Mouse (Mus musculus) right cerebral cortex, adult 18-20 months (tissue): Measurements from ENCODE around the gene Mphosph9.

Experiments
- DNase-seq: peaks from one replicate; pipeline ENCODE4 v3.0.0; 2022; ENCODE audit warnings: mixed read lengths

Mphosph9 gene

DNA sequence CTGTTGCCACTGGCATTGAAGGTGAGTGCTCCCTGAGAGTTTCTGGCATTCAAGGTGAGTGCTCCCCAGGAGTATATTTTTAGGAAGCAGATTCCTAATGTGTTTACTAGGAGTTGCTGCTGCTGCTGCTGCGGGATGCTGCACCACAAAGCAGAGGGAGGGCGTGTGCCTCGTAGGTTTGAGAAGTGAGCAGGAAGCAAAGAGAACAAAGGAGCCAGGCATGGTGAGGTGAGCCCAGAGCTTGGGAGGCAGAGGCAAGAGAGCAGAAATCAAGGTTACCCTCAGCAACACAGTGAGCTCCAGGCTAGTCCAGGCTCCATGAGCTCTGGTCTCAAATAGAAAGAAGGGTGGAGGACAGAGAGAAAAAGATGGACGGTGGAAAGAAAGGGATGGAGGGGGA, 64.5 kb downstream of the Mphosph9 start:
- no peak for DNase-seq

DNA sequence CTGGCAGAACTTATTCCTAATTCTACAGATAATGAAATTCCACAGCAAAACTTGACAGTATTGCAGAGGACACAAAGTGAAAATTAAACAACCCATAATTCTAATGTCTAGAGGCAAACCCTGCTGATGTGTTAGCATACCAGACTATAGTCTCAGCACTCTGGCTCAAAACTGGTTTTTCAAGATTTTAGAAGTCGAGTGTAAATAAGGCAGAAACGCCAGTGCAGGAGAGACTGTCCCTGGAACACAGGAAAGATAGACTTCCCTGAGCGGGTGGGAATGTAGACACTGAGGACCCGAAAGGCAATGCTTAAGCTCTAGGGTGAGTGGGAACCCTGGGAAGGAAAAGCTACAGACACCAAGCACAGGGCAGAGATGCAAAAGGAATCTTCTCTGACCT, 65.7 kb downstream of the Mphosph9 start:
- no peak for DNase-seq

GRCm38 (mm10) chr5:124259133-124259532, 68.6 kb downstream of the Mphosph9 start:
- no peak for DNase-seq

- DNase-seq, result no peak
These were observed 69.7 kb downstream of the Mphosph9 start for GRCm38 (mm10) chr5:124258026-124258425.

GRCm38 (mm10) chr5:124255141-124255540, 72.6 kb downstream of the Mphosph9 start:
- DNase-seq, result no peak

DNA sequence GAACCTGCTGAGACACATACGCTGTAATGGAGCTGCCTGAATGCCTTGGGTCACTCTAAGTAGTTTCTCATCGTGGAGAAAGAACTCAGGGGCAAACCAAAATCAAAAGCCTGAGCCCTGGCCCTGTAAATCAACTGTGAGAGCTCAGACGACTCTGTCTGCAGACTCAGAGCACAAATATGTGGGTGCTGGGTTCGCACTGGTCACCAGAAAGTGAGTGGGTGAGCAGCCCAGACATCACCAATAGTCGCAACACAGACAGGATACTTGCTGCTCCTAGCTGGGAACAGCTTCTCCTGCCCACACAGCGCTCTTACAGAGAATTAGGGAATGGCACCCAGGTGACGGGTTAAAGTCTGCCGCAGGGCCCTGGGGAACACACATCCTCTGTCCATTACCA, 74.2 kb downstream of the Mphosph9 start:
- DNase-seq, result no peak

DNA sequence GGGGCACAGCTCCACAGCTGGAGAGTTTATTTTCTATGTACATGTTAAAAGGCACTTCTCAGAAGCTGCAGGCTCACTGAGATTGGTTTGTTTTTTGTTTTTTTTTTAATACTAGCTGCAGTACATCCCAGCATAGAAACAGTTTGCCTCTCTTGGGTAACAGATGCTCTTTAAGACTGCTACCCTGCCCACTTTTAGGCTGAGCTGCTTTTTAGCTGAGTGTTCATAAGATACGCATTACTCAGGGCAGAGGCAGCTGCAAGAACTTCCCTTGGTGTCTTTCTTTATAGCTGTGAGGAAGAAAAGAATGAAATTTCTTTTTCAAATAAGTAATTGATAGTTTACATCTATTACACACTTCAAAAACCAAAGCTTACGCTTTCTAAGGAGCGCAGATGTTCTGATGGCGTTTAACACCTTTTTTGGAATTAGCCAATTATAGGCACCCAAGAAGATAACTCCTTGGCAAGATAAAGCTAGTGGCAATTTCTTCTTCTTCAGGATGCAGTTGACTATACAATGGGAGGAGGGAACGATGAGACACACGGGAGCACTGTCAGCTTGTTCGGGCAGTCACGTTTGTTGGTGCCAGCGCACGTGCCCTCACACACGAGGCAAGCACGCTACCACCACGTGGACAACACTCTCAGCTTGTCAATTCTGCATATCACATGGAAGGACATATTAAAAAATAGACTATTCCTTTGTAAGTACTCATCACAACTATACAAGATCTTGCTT, 75.0 kb downstream of the Mphosph9 start:
- DNase-seq, result no peak

DNA sequence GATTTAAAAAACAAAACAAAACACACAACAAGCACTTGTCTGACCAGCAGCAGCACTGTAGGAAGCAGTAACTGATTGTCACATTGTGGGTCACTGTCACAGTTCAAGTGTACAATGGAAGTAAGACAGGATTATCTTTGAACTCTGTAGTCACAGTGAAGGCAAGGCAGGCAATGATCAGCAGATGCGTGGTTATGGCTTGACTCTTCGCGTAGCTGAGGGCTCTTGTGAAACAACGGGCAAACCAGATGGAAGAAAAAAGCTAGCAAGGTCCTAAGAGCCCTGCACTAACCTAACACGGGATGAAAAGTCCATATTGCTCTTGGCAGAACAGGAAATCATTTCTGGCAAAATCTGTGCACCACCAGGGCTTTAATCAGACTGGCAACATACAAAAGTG, 76.7 kb downstream of the Mphosph9 start:
- DNase-seq, result no peak

DNA sequence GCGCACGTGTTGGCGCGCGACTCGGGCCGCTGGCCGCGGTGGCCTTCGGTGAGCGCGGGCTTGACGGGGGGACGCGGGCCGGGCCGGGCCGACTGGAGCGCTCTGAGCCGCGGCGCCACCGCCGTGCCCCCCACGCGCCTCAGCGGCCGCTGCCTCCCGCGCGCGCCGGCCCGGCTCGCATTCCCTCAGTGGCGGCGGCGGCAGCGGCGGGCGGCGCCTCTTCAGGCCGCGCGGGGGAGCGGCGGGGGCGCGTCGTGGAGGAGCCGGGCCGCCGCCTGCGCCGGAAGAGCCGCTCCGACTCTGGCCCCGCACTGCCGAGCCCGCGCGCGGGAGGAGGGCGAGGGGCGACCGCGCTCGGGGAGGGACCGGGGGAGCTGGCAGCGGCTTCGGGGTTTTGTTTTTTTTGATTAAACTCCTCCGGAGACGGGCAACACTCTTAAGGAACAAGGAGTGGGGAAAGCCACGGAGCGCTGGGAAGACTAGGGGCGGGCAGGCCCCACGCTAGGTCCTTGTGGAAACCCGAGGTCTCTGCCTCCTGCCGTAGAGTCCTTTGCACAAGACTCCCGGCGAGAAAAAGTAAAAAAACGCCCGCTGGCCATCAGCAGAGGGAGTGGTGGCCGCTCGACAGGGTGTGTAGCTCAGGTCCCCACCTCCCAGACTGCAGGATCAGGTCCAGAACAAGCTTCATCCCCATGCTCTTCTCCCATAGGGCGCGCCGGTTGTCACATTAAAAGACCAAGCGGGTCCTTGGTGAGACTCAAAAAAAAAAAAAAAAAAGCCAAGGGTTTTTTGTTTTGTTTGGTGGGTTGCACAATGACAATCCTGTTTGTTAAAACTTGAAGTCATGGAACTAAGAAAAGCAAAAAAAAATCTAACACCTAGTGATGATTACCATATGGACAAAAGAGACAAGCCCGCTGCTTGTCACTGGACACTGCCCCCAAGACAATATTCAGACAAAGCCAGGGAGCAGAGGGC, 77.9 kb downstream of the Mphosph9 start, which contains the start of gene Pitpnm2:
Gene Pitpnm2, minus strand, starts transcription at position 147 of the 978 bp plus-strand sequence.
- DNase-seq, result no peak

DNA sequence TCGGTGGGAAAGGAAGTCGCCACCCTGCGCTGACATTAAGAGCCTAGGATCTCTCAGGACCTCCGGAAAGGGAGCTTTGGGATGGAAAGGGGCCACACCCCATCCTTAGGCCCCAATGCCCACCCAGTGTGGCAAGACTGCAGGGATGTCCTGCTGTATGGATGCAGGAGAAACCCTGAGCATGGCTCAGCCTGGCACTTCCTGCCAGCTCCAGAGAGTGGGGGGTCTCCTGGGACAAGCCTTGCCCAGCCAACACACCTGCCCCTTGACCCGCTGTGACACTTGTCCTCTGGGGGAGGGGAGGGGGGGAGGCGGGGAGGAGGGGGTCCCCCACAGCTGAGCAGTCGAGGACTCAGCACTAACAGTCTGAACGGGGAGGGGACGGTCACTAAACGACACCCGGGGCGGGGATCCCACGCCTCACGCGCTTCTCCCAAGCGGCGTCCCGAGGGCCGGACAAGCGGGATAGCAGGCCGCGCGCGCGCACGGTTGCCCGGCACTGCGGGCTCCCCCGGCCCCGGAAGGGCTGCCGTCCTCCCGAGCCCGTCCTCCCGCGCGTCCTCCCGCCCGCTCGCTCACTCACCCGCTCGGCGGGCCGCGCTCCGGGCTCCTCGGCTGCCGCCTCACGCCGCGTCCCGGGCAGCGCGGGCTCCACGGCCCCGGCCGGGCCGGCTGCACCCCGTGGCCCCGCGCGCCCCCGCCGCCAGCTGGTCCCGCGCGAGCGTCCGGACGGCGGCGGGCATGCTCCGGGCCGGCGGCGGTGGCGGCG, 78.7 kb downstream of the Mphosph9 start:
- no peak for DNase-seq

GRCm38 (mm10) chr5:124247986-124248626, 79.7 kb downstream of the Mphosph9 start:
- no peak for DNase-seq

DNA sequence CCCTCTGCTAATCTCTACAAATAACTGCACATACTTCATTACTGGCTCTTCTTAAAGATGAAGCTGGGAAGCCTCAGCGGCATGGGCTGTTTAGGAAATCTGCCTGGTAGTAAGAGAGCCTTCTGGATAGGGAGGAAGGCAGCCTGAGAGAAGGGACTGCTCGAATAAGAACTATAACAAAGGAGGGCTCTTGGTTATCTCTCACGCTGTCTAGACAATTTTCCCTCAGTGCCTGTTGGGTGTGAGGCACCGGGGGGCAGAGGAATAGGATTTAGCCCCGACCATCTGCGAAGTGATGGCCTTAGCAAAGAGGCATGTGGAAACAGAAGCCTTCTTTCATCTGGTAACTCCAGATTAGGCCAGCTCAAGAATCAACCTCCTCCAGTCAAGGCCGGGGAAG, 80.5 kb downstream of the Mphosph9 start:
- no peak for DNase-seq

DNA sequence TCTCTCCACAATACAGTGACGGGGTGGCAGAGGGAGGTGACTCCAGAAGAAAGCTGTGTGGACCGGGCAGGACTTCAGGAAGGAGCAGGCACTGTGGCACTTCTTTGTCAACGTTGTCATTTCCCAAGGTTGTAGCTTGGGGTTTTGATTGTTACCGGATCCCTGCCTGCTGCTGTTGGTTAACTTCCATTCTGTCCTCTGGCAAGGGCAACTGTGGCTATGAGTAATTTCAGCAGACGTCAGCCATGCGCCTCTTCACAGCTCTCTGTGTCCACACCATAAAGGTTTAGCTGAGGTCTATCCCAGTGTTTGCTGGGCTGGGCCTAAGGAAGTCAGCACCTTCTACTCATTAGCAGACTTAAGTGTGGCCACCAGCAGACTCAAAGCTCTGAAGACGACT, 82.9 kb downstream of the Mphosph9 start:
- DNase-seq, result no peak

DNA sequence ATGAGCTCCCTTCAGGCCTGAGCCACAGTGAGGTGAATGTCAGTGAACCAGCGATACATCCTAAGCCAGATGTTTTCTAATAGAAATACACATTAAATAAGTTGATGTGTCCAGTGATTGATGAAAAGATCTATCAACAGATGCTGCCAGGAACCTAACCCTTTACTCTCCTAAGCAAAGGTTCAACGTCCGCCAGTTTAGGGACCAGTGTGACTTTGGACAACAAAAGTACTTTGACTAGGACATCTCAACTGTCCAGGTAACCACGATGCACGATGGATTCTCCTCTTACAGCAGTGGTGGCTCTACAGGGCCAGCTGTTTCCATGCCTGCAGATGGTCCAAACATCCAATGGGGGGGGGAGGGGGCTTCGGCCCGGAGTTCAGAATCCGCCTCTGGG, 83.3 kb downstream of the Mphosph9 start:
- DNase-seq, result no peak

DNA sequence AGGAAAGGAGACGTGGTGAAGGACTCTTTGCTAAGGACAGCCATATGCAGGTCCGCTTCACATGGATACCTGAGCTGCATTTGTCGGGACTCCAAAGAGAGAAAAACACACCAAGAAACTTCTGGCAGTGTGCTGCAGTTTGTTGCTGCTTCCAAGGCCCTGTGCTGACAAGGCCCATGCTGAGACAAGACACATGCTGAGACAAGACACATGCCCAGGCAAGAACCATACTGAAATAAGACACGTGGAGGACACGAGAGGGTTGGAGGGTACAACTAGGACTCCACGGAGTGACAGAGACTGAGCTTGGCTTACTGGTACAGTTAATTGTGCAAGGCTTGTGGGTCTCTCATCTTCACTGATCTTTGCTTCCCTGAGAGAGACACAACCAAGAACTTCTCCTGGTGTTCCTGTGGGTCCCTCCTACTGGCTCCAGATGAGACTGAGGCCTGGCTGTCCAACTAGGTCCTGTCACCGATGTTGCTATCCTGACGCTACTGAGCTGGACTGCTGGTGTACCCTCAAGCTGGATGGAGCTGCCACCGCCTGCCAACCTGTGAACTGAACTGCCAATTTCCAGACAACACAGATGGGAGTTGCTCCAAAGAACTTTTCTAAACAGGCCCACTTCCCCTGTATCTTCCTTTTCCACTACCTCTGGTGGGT, 84.4 kb downstream of the Mphosph9 start:
- DNase-seq, result no peak

DNA sequence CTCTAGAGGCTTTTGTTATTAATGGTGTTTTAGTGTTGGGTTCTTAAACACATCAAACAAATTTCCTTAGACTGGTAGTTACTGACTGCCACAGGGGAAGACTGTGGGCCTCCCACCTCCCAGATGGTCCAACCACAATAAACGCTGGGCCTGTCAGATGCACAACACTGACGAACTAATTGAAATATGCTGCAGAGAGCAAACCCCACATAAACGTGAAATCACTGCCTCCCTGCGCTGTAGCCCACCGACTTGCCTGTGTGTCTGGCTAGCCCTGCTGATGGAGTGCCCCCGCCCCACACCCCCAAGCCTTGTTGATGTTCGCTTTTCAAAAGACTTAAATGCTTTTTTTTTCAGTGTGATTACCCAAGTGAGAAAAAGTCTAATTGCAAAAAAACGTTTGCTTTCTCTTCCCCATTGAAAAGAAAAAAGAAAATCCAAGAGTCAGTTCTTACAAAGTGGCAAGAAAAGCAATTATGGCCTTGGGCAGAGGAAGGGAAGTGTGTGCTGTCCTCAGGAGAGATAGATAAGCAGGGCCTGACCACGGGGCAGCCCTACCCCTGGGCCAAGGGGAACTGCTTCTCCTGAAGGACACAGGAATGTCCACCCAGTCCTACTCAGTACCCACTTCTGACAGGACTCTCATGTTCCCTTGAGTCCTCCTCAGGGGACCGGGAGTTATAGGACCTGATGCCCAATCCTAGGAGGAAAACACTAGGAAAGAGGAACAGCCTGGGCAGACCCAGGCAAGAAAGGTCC, 85.9 kb downstream of the Mphosph9 start:
- no peak for DNase-seq

GRCm38 (mm10) chr5:124240841-124241685, 86.7 kb downstream of the Mphosph9 start:
- no peak for DNase-seq

GRCm38 (mm10) chr5:124236180-124236579, 91.6 kb downstream of the Mphosph9 start:
- DNase-seq, result no peak

GRCm38 (mm10) chr5:124234778-124235177, 93.0 kb downstream of the Mphosph9 start:
- DNase-seq, result no peak
